Mouse (Mus musculus) cerebellum, adult 2 months (tissue): ENCODE measurements at regions not wholly inside any gene's neighbourhood (a gene's known extent, or its start where the extent isn't known, plus 50 kb on each side); places are given as distances from the start of the nearest gene placed in this dataset.

Experiments
- DNase-seq, 2 experiments: peaks; one replicate each; pipeline ENCODE4 v3.0.0; 2021
- H3K27ac ChIP-seq: fragments of 200-500 bp; 2 replicates; pipeline ENCODE4 v1.5.1; 2012; ENCODE audit warnings: low read length, control low read depth, inconsistent platforms; ENCODE audit not compliant: insufficient read depth
- H3K27me3 ChIP-seq: fragments of 200-500 bp; 2 replicates; pipeline ENCODE4 v1.6.1; 2012; ENCODE audit warnings: inconsistent platforms, mild to moderate bottlenecking, low read length, moderate library complexity; ENCODE audit not compliant: control insufficient read depth, insufficient read depth
- H3K4me1 ChIP-seq: fragments of 200-500 bp; 2 replicates; pipeline ENCODE4 v1.6.1; 2011; ENCODE audit warnings: low read length; ENCODE audit not compliant: control insufficient read depth, insufficient read depth
- H3K4me3 ChIP-seq: fragments of 200-500 bp; replicated peaks from 2 replicates; pipeline ENCODE3; 2011; ENCODE audit warnings: mild to moderate bottlenecking, low read depth, low read length, control low read depth; ENCODE audit not compliant: insufficient read depth
- CTCF ChIP-seq: fragments of 200-500 bp; IDR thresholded peaks from 2 replicates; pipeline ENCODE4 v1.5.1; 2011; ENCODE audit warnings: low read depth, mild to moderate bottlenecking, control low read depth, low read length, moderate library complexity, borderline replicate concordance; ENCODE audit not compliant: insufficient read depth
- POLR2A ChIP-seq: fragments of 200-500 bp; IDR thresholded peaks from 2 replicates; pipeline ENCODE4 v1.6.1; 2011; ENCODE audit warnings: low read length, control low read depth, borderline replicate concordance; ENCODE audit not compliant: insufficient read depth
- WGBS: fragments of 180-500 bp; shearing (Covaris S2); methylation state at CpG from one replicate; pipeline ENCODE4 v1.1.7; 2018; 5-methylcytosine and 5-hydroxymethylcytosine counted together

GRCm38 (mm10) chr5:52040427-52041312 is 149.6 kb downstream of the Dhx15 start:
- Histone ChIP-seq H3K4me1 (0 out of 2 replicates have a peak, but pooled peaks cover 2% of the 10 kb centered on the region), H3K27me3 (no peaks in the 10 kb centered on the region), H3K27ac (no peak overlapping the region), H3K4me3 (peak overlapping the region; percentile 48)
- peak; percentile 39 to 54 for DNase-seq
- TF ChIP-seq POLR2A (no peak), CTCF (no peak)
- WGBS: 37% methylated on average over 24 of the region's 24 CpGs

GRCm38 (mm10) chr5:52035339-52035738 is 155.0 kb downstream of the Dhx15 start:
- Histone ChIP-seq H3K27me3 (no peaks in the 10 kb centered on the region), H3K4me3 (no peak overlapping the region), H3K27ac (no peak overlapping the region), H3K4me1 (0 out of 2 replicates have a peak, but pooled peaks cover under 1% of the 10 kb centered on the region)
- WGBS: 93% methylated on average over 6 of the region's 6 CpGs
- DNase-seq: no peak
- TF ChIP-seq POLR2A (no peak), CTCF (no peak)

- Histone ChIP-seq H3K4me3 (no peak overlapping the region), H3K27me3 (no peaks in the 10 kb centered on the region), H3K4me1 (no peaks in the 10 kb centered on the region; the same call in 1 of the 2 replicates), H3K27ac (no peak overlapping the region)
- TF ChIP-seq CTCF: no peak
- TF ChIP-seq POLR2A: no peak
- WGBS: 90% methylated on average over 4 of the region's 4 CpGs
- no peak for DNase-seq
These were observed 162.8 kb downstream of the Dhx15 start for GRCm38 (mm10) chr5:52027478-52027877.

GRCm38 (mm10) chr5:52026148-52026547 is 164.2 kb downstream of the Dhx15 start:
- WGBS: 89% methylated on average over 3 of the region's 3 CpGs
- Histone ChIP-seq H3K27me3 (no peaks in the 10 kb centered on the region), H3K27ac (no peak overlapping the region), H3K4me1 (no peaks in the 10 kb centered on the region; the same call in 1 of the 2 replicates), H3K4me3 (no peak overlapping the region)
- DNase-seq: no peak
- TF ChIP-seq POLR2A (no peak), CTCF (no peak)

GRCm38 (mm10) chr5:52023212-52023611 is 167.1 kb downstream of the Dhx15 start:
- peak overlapping the region; percentile 4 for H3K4me3 ChIP-seq
- no peaks in the 10 kb centered on the region; the same call in 1 of the 2 replicates for H3K4me1 ChIP-seq
- TF ChIP-seq POLR2A: no peak
- no peak for TF ChIP-seq CTCF
- H3K27ac ChIP-seq: 0 out of 2 replicates have a peak overlapping the region, but pooled peaks have one; percentile 24
- WGBS: 12% methylated on average over 9 of the region's 9 CpGs
- H3K27me3 ChIP-seq: no peaks in the 10 kb centered on the region
- peak; percentile 67 to 79 for DNase-seq

GRCm38 (mm10) chr5:52016992-52017391 is 173.3 kb downstream of the Dhx15 start:
- WGBS: 91% methylated on average over 3 of the region's 3 CpGs
- DNase-seq: no peak
- Histone ChIP-seq H3K4me1 (no peaks in the 10 kb centered on the region), H3K4me3 (no peak overlapping the region), H3K27ac (no peak overlapping the region), H3K27me3 (no peaks in the 10 kb centered on the region)
- no peak for TF ChIP-seq CTCF
- no peak for TF ChIP-seq POLR2A

- no peaks in the 10 kb centered on the region for H3K27me3 ChIP-seq
- TF ChIP-seq POLR2A (no peak), CTCF (no peak)
- WGBS: 16% methylated on average over 6 of the region's 6 CpGs
- H3K4me3 ChIP-seq: peak overlapping the region; percentile 20
- peak; percentile 51 to 81 for DNase-seq
- no peaks in the 10 kb centered on the region for H3K4me1 ChIP-seq
- peak overlapping the region; percentile 72; the same call in 1 of the 2 replicates for H3K27ac ChIP-seq
These were observed 174.5 kb downstream of the Dhx15 start for GRCm38 (mm10) chr5:52015786-52016185.

- Histone ChIP-seq H3K4me3 (no peak overlapping the region), H3K27ac (no peak overlapping the region), H3K27me3 (no peaks in the 10 kb centered on the region), H3K4me1 (no peaks in the 10 kb centered on the region; the same call in 1 of the 2 replicates)
- DNase-seq: no peak
- 57% methylated on average over 7 of the region's 7 CpGs for WGBS
- no peak for TF ChIP-seq CTCF
- no peak for TF ChIP-seq POLR2A
These were observed 179.9 kb downstream of the Dhx15 start for GRCm38 (mm10) chr5:52010426-52010825.
